Comparison of ENCODE assay signal across 12 mouse cellular contexts in genomic region chr5:142394602-142395252, GRCm38 (mm10). TPM values are rescaled to one million over a fixed set of nuclear protein-coding genes. Genes with fewer than 3 reads are reported as not detected.
DNase-seq lines count a peak whose midpoint lies in the region; ATAC-seq and TF ChIP-seq lines count a peak whose summit lies in the region.
"Had no signal": no experiment of that assay in that cellular context is flagged by ENCODE, and none has a peak within 500 bp of the region (broad histone marks: within the 10 kb centered on the region; RNA-seq: fewer than 3 reads in every experiment).

No protein-coding gene starts in this region.

- H3K36me3 ChIP-seq in hindbrain, embryonic 10.5 days = no peaks in the 10 kb centered on the region
- H3K36me3 ChIP-seq in hindbrain, embryonic 12.5 days = no peaks in the 10 kb centered on the region
- H3K36me3 ChIP-seq in midbrain, embryonic 10.5 days = no peaks in the 10 kb centered on the region
- no peaks in the 10 kb centered on the region for H3K36me3 ChIP-seq in midbrain, embryonic 15.5 days (replicated peaks)
- H3K36me3 ChIP-seq: G1E; heart, embryonic 10.5 days had no signal

- in situ Hi-C loops in Patski (cut with MboI; ENCODE audit: low pct_unique_long_range_greater_than_20kb) = no loop called here

- H3K27ac ChIP-seq in hindbrain, embryonic 10.5 days = peak overlapping the region; percentile 83
- H3K27ac ChIP-seq in hindbrain, embryonic 12.5 days = no peak overlapping the region
- peak overlapping the region; percentile 83 for H3K27ac ChIP-seq in midbrain, embryonic 10.5 days (replicated peaks)
- H3K27ac ChIP-seq in midbrain, embryonic 15.5 days = no peak overlapping the region
- H3K27ac ChIP-seq: heart, embryonic 10.5 days had no signal

- H3K4me2 ChIP-seq in hindbrain, embryonic 12.5 days (replicated peaks) = no peak overlapping the region
- H3K4me2 ChIP-seq in midbrain, embryonic 15.5 days = no peak overlapping the region

- WGBS in hindbrain, embryonic 10.5 days = 91% methylated on average over 6 of the region's 6 CpGs
- 91% methylated on average over 6 of the region's 6 CpGs for WGBS in hindbrain, embryonic 12.5 days
- WGBS in midbrain, embryonic 10.5 days = 90% methylated on average over 6 of the region's 6 CpGs
- WGBS in midbrain, embryonic 15.5 days = 94% methylated on average over 6 of the region's 6 CpGs

- no peak for ATAC-seq in hindbrain, embryonic 12.5 days (ENCODE audit: low FRiP score)
- no peak for ATAC-seq in midbrain, embryonic 15.5 days (replicated peaks)
- no peak for ATAC-seq in Patski
- peak; percentile 64; the same call in 1 of the 2 replicates for ATAC-seq in megakaryocyte-erythroid progenitor cell, adult 5-6 weeks (replicated peaks; ENCODE audit: low FRiP score, low TSS enrichment, poor library complexity, severe bottlenecking)

- H3K9ac ChIP-seq in hindbrain, embryonic 12.5 days = no peak overlapping the region
- H3K9ac ChIP-seq in midbrain, embryonic 15.5 days = no peak overlapping the region

- no peaks in the 10 kb centered on the region for H3K27me3 ChIP-seq in hindbrain, embryonic 10.5 days (ENCODE audit: insufficient read depth, poor library complexity, severe bottlenecking)
- H3K27me3 ChIP-seq in hindbrain, embryonic 12.5 days = no peaks in the 10 kb centered on the region
- no peaks in the 10 kb centered on the region for H3K27me3 ChIP-seq in midbrain, embryonic 10.5 days (ENCODE audit: low read depth, poor library complexity, severe bottlenecking)
- H3K27me3 ChIP-seq in midbrain, embryonic 15.5 days (replicated peaks) = no peaks in the 10 kb centered on the region
- H3K27me3 ChIP-seq in Patski = no peaks in the 10 kb centered on the region

- peak; percentile 53 for TF ChIP-seq CTCF in Patski (IDR thresholded peaks at IDR 0.05)

- no peak overlapping the region for H3K4me3 ChIP-seq in hindbrain, embryonic 10.5 days
- H3K4me3 ChIP-seq in hindbrain, embryonic 12.5 days = no peak overlapping the region
- H3K4me3 ChIP-seq in midbrain, embryonic 10.5 days = no peak overlapping the region
- H3K4me3 ChIP-seq in midbrain, embryonic 15.5 days = no peak overlapping the region
- H3K4me3 ChIP-seq: heart, embryonic 10.5 days had no signal

- CTCF ChIA-PET in Patski (lab: Charles Lee) = interaction anchor here (1.3 to 1.4 kb wide), 3 partner anchors 16 to 54 kb away, joined by 4 read pairs; no protein-coding TSS in a partner anchor

- POLR2A ChIA-PET in Patski (lab: Charles Lee) = interaction anchor here (0.6 kb wide), 1 partner anchor 29 kb away, joined by 3 read pairs; no protein-coding TSS in a partner anchor

- H3K9me3 ChIP-seq in hindbrain, embryonic 10.5 days = no peaks in the 10 kb centered on the region
- H3K9me3 ChIP-seq in hindbrain, embryonic 12.5 days (replicated peaks) = no peaks in the 10 kb centered on the region
- H3K9me3 ChIP-seq in midbrain, embryonic 10.5 days (replicated peaks) = 0 out of 2 replicates have a peak, but pooled peaks cover 4% of the 10 kb centered on the region
- no peaks in the 10 kb centered on the region for H3K9me3 ChIP-seq in midbrain, embryonic 15.5 days
- H3K9me3 ChIP-seq: G1E; heart, embryonic 10.5 days had no signal

- DNase-seq in hindbrain, embryonic 10.5 days (ENCODE audit: low spot score) = no peak
- no peak for DNase-seq in midbrain, embryonic 10.5 days (ENCODE audit: low spot score)
- no peak for DNase-seq in Patski (ENCODE audit: low read depth, low spot score)
- DNase-seq in testis, postnatal 14 days (ENCODE audit: low spot score) = no peak
- DNase-seq in urinary bladder, adult 2 months (ENCODE audit: low spot score) = no peak
- DNase-seq: adrenal gland, postnatal 25 days; kidney, adult 18-20 months had no signal

- peaks cover 40% of the 10 kb centered on the region for H3K4me1 ChIP-seq in hindbrain, embryonic 10.5 days (replicated peaks)
- H3K4me1 ChIP-seq in hindbrain, embryonic 12.5 days = 0 out of 2 replicates have a peak, but pooled peaks cover 8% of the 10 kb centered on the region
- peaks cover 42% of the 10 kb centered on the region for H3K4me1 ChIP-seq in midbrain, embryonic 10.5 days
- no peaks in the 10 kb centered on the region for H3K4me1 ChIP-seq in midbrain, embryonic 15.5 days

RNA-seq across cellular contexts. Expression of gene Foxk1, which starts 6.6 kb away (rescaled TPM):
- polyA plus RNA-seq in hindbrain, embryonic 10.5 days (2016; fragmentation: Nextera tagmentation; extraction: Ambion mirVana) = 5.2 and 5.5 TPM in 2 replicates
- polyA plus RNA-seq in hindbrain, embryonic 12.5 days (2016; fragmentation: Nextera tagmentation; extraction: Ambion mirVana) = 7.9 and 8.8 TPM in 2 replicates
- polyA plus RNA-seq in midbrain, embryonic 10.5 days (2016; fragmentation: Nextera tagmentation; extraction: Ambion mirVana) = 3.7 and 5.3 TPM in 2 replicates
- polyA plus RNA-seq in midbrain, embryonic 15.5 days (2015; fragmentation: Nextera tagmentation; extraction: Ambion mirVana) = 6.9 and 8.1 TPM in 2 replicates
- 29.3 TPM for polyA plus RNA-seq in Patski (2021)
- total RNA-seq in megakaryocyte-erythroid progenitor cell, adult 5-6 weeks (2014; fragmentation: Nextera tagmentation) = 12.3 and 17.0 TPM in 2 replicates
- total RNA-seq in megakaryocyte-erythroid progenitor cell, adult 5-6 weeks (2017) = 6.4 and 6.8 TPM in 2 replicates
- 13.8 and 21.3 TPM in 2 replicates for polyA plus RNA-seq in urinary bladder, adult 2 months (2012; rRNA removed)

Comparison
In these comparisons a context has a peak if more than half of its experiments do, and no peak if none do; other contexts are left out.
1. H3K27ac ChIP-seq: peak in hindbrain, embryonic 10.5 days (single experiment) and midbrain, embryonic 10.5 days (single experiment); none in hindbrain, embryonic 12.5 days (single experiment) and midbrain, embryonic 15.5 days (single experiment).